Mouse (Mus musculus): ENCODE data around the gene Dynll1.

- no peak for TF ChIP-seq CTCF (IDR thresholded peaks at IDR 0.05)
- no peak for TF ChIP-seq EP300 (IDR thresholded peaks at IDR 0.05)
Observed at GRCm38 (mm10) chr5:115273549-115274135, 27.2 kb downstream of the Dynll1 start.

Data from lung, postnatal 0 days (tissue).